Mouse (Mus musculus): Measurements from ENCODE around the gene Ctrb1. TPM values are rescaled to one million over a fixed set of nuclear protein-coding genes. Genes with fewer than 3 reads are reported as not detected.
A peak's percentile ranks its signal among the peaks of the same experiment; 100 is the strongest.
"Not testable (repeated sequence)": the region's sequence is repeated elsewhere in the genome, so short reads cannot be mapped to it uniquely, and the experiment has no call there.

Gene Ctrb1
- total RNA-seq, 2 experiments from 2014 or later, result not detected

DNA sequence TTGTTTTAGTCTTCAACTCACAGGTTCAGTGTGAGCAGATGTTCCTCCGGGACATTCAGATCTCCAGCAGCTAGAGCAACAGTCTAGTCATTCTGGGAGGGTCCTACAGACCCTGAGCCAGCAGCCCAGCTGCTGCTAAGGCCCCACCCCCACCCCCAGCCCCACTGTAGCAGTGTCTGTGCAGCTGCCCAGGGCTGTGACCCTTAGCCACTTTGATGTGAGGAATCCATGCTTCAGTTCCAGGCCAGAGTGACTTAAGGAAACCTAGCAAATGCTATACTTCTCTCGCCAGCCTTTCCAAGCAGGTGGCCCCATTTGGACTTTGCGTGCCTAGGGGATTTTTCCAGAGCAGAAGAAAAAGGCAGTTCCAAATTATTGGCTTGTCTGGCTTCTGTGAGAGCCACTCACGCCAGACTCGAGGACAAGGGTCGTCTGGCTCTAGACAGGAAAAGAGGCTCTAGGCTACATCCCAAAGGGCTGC is 2.5 kb upstream of the Ctrb1 start:
- ATAC-seq (replicated peaks; ENCODE audit: low FRiP score, poor library complexity, severe bottlenecking), result no peak

DNA sequence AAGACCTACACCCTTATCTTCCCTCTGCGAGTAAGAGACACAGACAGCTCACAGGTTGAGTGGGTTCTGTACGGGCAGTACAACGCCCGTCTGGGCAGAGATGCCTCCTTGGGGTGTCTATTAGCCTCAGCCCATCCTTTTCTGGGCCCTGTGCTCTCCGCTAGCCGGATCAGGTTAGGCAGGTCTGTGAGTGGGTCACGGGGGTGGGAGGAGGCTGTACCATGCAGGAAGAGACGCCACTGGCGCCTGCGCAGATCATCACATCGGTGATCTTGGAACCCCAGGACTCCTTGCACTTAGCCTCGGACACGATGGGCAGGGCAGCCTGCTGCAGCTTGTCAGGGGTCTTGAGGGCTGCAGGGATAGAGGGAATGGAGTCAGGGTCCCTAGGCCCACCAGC is 3.9 kb downstream of the Ctrb1 start:
- no peak for ATAC-seq (replicated peaks; ENCODE audit: low FRiP score, poor library complexity, severe bottlenecking)

DNA sequence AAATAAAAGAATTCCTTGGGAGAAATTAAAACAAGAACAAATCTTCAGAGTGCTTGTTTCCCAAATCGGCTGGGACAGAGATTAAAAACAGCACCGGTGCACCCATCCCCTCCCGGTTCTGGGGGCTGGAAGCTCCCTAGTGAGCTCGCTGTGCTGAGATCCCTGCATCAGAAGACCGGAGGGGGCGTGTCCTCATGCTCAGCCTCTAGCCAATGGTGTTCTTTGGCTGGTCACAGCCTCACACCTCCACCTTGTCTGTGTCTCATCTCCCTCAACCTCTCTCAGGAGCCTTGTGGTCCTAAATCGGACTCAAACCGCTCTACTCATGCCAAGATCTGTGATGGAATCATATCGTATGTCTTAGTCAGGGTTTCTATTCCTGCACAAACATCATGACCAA is 8.3 kb downstream of the Ctrb1 start:
- no peak for ATAC-seq (replicated peaks; ENCODE audit: low FRiP score, poor library complexity, severe bottlenecking)

DNA sequence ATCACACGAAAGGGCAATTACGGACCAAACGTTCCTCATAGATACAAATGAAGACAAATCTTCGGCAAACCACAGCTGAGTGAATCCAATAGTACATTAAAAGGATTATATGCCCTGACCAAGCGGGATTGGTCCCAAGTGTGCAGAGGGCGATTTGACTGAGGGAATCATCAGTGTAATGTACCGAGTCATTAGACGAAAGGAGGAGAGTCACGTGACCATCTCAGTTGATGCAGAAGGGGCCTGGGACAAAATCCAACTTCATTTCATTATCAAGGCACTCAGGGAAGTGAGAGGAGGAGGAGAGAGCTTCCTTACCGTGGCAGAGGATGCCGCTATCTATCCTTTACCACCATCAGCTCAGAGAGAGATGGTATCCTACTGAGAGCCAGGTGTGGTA is 9.7 kb downstream of the Ctrb1 start:
- no peak for ATAC-seq (replicated peaks; ENCODE audit: low FRiP score, poor library complexity, severe bottlenecking)

DNA sequence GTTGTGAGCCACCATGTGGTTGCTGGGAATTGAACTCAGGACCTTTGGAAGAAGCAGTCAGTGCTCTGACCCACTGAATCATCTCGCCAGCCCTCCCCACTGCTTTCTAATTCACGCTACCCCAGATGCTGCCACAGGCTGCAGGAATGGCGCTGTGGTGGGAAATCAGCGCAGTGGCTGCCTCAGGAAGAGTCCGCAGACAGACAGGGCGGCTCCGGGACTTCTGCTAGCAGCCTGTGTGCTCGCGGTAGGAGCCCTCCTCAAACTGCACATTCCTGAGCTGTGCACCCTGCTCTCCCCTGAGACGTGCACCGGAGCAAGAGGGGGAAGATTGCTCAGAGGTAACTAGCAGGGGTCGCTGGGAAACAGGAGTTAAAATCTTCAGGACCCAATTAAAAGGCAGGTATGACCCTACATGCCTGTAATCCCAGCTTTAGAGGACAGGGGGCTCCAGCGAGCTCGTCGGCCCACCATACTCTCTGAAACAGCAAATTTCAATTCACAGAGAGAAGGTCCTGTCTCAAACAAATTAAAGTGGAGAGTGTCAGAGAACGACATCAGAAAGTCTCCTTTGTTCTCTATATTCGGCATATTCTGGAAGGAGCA is 10.3 kb downstream of the Ctrb1 start:
- ATAC-seq (replicated peaks; ENCODE audit: low FRiP score, poor library complexity, severe bottlenecking), result no peak

DNA sequence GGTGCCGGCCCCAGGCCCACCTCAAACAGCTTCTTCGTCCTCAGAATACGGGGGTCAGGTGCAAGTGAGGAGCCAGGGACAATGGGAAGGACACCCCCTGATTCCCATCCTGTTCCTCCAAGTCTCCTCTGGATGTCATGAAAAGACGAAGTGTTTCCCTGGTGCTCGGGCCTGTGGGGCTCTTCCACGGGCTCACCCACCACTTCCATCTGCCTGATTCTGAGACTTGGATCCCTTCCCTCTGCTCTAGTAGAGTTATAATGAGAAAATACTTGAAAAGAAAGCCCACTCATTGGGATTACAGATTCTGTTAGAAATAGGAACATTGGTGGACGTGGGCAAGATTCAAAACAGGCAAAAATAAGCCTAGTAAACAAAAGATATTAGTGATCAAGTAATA is 12.0 kb downstream of the Ctrb1 start:
- no peak for ATAC-seq (replicated peaks; ENCODE audit: low FRiP score, poor library complexity, severe bottlenecking)

DNA sequence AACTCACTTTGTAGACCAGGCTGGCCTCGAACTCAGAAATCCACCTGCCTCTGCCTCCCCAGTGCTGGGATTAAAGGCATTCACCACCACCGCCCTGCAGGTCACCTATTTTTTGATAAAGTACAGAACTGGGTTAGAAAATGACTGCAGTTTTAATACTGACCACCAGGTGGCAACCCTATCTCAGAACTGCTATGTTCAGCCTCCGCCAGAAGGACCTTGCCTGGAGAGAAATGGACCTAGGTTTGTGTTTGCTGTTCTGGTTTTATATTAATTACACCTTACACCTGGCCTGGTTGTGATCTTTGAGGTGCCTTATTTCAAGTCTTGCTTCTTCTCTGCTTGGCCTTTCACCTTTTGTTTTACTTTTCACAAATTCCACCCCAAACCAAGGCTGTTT is 12.7 kb downstream of the Ctrb1 start:
- ATAC-seq (replicated peaks; ENCODE audit: low FRiP score, poor library complexity, severe bottlenecking), result peak; percentile 69

DNA sequence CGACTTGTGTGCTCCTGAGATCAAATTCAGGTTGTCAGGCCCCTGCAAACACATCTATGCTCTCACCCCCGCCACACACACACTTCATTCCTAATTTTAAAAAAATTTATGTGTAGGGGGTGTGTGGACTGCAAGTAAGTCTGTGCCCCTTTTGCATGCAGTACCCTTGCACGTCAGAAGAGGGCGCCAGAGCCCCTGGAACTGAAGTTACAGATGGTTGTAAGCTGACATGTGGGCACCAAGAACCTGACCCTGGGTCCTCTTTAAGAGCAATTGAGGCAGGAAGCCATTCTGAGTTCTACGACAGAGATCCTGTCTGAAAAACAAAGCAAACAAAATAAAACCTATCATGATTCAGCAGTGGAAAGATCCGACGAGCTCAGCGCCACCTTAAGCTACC is 14.6 kb downstream of the Ctrb1 start:
- ATAC-seq (replicated peaks; ENCODE audit: low FRiP score, poor library complexity, severe bottlenecking), result no peak

DNA sequence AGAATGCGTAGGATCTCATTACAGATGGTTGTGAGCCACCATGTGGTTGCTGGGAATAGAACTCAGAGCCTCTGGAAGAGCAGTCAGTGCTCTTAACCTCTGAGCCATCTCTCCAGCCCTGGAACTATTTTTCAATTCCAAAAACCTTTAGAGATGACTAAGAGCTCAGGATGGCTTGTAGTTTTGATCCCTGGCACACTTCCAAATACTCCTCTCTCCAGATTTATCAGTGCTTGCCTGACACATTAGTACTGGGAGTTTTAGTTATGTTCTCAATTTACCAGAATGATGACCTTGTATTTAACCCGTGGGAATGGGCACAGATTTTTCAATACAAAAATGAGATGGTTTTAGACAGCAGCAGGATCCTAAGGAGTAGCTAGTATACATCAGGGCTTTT is 24.1 kb downstream of the Ctrb1 start:
- ATAC-seq (replicated peaks; ENCODE audit: low FRiP score, poor library complexity, severe bottlenecking), result no peak

DNA sequence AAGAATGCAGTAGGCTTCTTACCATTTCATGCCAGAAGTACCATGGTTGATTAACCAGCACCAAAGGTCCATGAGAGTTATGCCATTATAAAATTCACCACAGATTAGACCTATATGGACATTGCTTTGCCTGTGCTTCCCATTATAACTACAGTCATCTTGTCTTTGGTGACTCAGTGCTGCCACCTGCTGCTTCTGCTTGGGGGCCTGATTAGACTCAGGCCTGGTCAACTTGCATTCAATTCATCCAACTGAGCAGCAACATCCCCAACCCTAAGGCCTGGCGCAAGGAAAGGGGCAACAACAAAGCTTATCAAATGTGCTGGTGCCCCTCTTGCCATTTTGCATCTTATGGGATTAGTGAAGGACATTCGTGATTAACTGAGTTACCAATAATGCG is 28.3 kb downstream of the Ctrb1 start:
- ATAC-seq (replicated peaks; ENCODE audit: low FRiP score, poor library complexity, severe bottlenecking), result no peak; the same call in 1 of the 2 replicates

DNA sequence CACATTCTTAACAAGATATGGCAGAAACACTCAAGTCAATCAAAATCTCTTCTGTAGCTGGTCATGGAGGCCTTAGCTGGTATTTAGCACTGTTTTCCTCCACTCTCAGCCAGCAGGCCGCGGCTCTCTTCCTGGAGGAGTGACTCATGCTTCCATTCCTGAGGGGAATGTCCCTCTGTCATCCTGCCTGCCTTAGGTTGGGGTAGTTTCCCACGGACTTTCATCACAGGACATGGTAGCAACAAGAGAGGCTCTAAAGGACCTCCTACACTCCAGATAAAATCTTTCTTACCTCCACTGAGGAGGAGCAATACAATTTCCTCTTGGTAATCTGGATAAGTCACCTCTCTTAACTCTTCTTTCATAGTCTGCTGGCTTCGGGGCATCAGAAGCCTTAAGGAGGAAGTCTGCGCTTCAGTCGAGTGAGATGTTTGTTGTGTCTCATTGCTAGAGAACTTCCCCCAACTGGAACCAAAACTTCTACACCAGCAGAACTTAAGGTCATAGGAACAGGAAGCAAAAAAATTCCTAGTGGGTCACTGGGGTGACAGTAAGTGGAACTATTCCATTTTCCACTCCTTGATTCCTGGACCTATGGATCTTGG is 31.9 kb downstream of the Ctrb1 start:
- ATAC-seq (replicated peaks; ENCODE audit: low FRiP score, poor library complexity, severe bottlenecking), result no peak

DNA sequence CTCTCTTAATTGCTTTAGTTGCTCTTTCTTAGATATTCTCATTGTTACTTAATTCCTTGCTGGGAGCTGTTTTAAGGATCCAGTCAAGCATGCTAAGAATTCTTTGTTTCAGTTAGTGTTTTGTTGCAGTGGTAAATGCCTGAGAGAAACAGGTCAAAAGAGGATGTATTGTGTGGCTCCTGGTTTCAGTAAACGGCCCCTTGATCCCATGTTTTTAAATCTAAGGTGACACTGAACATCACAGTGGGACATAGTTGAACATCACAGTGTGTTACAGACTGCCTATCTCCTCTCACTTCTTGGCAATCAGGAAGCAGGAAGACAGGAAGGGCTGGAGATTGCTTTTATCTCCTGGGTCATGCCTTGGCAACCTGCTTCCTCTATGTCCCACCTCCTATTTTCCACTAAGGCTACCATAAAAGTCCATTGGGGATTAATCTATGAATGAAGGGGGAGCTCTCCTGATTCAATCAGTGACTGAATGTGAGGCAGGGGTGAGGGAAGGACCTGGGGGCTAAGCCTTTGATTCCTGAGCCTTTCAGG is 33.4 kb downstream of the Ctrb1 start:
- ATAC-seq (replicated peaks; ENCODE audit: low FRiP score, poor library complexity, severe bottlenecking), result no peak

DNA sequence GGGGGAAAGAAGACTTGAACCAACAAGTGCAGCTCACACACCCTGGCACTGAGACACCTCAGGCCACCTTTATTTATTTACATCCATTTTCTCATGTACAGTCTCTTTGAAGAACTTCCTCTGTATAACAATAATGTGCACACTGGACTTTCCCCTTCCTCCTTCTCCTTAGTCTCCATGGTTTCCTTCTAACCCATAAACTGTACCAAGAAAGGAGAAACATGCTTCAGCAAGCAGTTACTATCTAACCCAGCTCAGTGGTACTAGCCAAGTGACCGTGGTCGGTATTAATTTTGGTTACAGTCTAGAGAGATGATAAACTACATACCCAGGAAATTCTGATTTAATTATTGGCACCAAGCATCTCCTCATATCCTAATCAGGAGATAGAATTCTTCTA is 37.3 kb downstream of the Ctrb1 start:
- no peak for ATAC-seq (replicated peaks; ENCODE audit: low FRiP score, poor library complexity, severe bottlenecking)

DNA sequence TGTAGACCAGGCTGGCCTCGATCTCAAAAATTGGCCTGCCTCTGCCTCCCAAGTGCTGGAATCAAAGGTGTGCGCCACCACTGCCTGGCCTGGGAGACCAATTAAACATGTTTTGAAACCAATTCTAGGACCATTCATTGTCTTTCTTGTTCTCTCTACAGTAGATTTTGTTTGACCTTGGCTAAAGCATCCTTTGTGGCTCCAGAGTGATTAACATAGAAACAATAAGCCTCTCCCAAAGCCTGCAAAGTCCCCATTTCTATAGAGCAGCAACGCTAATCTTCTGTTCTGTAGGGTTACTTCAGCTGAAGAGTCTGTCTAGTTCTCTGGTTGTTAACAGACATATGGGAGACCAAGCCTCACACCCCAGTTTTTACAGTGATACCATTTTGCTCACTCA is 40.2 kb downstream of the Ctrb1 start:
- no peak for ATAC-seq (replicated peaks; ENCODE audit: low FRiP score, poor library complexity, severe bottlenecking)

DNA sequence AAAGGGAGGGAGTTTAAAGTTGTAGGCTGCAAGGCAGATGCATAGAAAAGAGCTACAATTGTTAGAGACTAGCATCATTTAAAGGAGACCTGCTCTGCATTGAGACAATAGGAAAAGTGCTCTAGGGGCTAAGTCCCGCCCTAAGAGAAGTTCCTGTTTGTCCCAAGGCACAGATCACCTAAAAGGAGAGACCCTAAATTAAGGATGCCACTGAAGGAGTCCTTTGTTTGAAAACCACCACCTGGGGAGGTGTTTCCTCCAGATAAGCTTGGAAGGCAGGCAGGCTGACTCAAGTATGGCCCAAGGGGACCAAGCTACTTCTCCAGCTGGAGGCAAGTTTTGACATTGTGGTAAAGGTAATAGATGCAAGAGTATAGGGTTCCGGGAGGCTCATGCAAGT is 42.0 kb downstream of the Ctrb1 start:
- ATAC-seq (replicated peaks; ENCODE audit: low FRiP score, poor library complexity, severe bottlenecking), result no peak

DNA sequence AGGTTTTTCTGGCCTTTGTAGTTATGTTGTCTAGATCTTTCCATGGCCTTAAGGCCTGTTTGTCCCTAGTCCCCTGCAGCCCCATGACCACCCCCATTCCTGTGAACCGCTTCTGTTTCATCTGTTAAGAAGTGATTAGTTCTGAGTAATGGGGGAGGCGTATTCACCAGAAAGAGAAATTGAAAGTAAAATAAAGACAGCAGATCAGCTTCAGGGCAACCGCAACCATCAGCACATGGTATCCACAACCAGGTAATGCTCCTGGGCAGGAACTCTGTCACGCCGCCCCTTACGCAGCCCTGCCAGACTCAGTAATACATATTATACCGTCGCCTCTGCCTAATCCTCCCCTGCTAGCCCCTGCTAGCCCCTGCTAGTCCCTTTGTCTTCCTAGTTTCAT is 45.1 kb downstream of the Ctrb1 start:
- no peak for ATAC-seq (replicated peaks; ENCODE audit: low FRiP score, poor library complexity, severe bottlenecking)

DNA sequence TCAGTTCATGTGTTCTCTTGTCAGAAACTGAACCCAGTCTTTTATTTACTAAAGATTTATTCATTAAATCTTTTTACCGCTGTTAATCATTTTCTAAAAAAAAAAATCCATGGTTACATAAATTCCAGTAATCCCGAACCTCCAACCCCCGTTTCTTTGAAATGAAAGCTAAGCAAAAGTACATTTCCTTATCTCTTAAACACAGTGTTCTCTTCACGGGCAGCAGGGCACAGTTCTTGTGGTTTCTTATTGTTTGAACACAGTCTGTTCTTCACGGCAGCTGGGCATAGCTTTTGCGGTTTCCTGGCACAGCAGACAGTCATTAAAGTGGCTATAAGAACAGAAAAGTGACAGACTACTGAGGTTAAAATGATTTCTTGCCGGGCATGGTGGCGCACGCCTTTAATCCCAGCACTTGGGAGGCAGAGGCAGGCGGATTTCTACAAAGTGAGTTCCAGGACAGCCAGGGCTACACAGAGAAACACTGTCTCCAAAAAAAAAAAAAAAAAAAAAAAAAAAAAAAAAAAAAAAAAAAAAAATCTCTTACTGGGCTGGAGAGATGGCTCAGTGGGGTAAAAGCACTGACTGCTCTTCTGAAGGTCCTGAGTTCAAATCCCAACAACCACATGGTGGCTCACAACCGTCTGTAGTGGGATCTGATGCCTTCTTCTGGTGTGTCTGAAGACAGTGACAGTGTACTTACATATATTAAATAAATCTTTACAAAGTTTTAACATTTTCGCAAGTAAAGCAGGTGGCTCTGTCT is 46.3 kb downstream of the Ctrb1 start:
- not testable (repeated sequence) for ATAC-seq (replicated peaks; ENCODE audit: low FRiP score, poor library complexity, severe bottlenecking)

DNA sequence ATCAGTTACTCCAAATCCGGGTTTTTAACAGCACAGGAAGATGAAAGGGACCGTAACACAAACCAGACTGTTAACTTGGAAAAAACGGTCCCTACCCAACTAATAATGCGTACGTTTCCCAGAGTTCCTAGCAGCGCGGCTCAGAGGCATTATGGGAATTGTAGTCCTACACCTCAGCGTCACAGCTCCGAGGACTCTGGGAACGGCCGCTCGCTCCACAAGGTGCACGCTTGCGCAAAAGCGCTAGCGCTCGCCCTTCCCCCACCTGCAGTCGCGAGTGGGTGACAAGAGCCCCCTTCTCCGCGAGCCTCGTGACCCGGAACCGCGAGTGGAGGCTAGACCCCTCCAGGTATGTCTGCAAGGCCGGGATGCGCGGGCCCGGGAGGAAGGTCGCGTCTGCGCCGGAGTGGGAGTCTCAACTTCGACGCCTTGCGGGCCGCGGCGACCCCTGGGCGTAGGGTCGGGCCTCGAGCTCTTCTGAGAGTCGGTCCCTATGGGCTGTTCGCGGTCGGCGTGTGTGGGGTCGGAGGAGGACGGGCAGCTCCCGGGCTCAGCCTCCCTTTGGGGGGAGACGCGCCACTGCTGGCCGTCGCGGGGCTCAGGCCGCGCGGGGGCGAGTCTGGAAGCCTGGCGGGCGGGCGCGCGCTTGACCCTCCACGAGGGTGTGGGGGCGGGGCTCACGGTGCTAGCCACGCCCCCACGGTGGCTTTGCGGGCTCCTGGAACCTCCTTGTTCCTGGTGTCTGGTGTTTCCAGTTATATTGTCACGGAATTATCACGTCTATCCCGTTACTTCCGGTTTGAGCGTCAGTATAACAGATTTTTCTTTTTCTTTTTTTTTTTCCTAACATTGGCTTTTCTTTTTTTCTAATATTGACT is 47.3 kb downstream of the Ctrb1 start, which contains the start of gene Zfp1:
Gene Zfp1, plus strand, starts transcription at position 138 of the 878 bp plus-strand sequence.
- ATAC-seq (replicated peaks; ENCODE audit: low FRiP score, poor library complexity, severe bottlenecking), result peak; percentile 97

DNA sequence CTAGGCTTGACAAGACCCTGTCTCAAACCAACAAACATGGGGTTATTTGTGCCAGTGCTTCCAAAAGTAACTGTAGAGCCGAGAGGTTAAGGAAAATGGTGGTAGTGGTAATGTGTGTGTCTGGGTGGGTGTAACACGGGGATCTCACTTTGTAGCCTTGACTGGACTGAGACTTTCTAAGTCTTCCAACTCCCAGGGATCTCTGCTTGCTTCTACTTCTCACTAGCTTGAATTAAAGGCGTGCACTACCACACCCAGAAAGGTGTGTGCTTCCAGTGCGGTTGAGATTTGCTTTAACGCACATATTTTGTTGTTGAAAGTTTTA is 47.9 kb downstream of the Ctrb1 start:
- ATAC-seq (replicated peaks; ENCODE audit: low FRiP score, poor library complexity, severe bottlenecking), result peak; percentile 58

DNA sequence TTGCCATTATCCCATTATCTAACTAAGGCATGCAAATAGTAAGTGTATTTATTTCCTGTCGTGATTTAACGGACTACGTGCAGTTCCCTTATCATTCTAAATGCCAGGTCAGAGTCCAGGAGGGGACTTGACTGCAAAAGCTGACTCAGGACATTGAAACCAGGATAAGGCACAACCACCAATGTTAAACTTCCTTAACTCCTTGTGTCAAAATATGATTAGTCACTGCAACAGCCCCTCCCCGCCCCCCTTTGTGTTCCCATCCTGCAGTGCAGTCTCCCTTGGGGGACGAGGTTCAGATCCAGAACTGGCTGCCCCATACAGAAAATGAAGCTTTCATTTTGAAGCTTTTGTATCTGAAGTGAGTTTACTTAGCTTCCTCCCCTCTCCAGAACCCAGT is 48.3 kb downstream of the Ctrb1 start:
- no peak for ATAC-seq (replicated peaks; ENCODE audit: low FRiP score, poor library complexity, severe bottlenecking)
